Mouse (Mus musculus): ENCODE data around the gene Bpifb6. TPM values are rescaled to one million over a fixed set of nuclear protein-coding genes. Genes with fewer than 3 reads are reported as not detected.
A peak's percentile ranks its signal among the peaks of the same experiment; 100 is the strongest.

Bpifb6 gene
- total RNA-seq (2021) = not detected

DNA sequence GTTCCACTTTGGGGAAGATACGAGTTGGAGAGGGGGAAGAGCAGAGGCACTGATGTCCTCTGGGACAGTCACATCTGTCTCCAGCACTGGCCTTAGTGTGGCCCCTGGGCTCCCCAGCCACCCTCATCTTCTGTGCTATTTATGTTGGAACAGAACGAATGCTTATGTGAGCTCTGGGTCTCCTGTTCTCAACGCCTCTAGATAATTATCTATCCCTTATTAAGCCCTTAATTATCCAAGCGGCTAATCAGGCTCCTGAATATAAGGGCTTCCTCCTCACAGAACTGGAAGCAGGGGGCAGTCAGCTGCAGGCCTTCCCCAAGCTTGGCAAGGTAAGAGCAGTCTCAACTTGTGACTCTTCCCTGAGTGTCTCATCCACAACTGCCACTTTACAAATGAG, at the start of gene Bpifb6:
TSS of gene Bpifb6 (plus strand) at position 301 of the 400 bp plus-strand sequence.
- DNase-seq = no peak

GRCm38 (mm10) chr2:153851030-153851360, 49.2 kb upstream of the Bpifb6 start:
- peak; percentile 45 to 48 for DNase-seq

GRCm38 (mm10) chr2:153853544-153853943, 46.6 kb upstream of the Bpifb6 start:
- DNase-seq = no peak

GRCm38 (mm10) chr2:153859581-153859980, 40.6 kb upstream of the Bpifb6 start:
- no peak for DNase-seq

- no peak for DNase-seq
Observed at GRCm38 (mm10) chr2:153860315-153860714, 39.9 kb upstream of the Bpifb6 start.

DNA sequence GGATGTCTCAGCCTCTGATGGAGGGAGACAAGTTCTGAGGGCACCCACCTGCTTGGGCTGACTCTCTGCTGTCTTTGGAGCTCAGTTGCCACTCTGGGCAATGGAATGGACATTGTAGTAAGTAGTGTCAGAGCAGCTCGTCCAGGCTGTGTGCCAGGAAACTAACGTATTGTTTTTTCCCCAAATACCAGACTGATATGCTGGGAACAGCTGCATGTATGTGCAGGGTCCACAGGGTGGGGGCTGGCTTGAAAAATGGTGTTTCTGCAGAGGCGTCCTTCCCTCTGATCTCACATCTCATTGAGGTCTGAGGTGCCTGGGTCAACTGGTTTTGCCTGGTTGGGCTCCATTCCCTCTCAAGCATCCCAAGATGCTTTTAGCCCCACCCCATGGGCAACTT, 39.5 kb upstream of the Bpifb6 start:
- DNase-seq = no peak

- no peak for DNase-seq
Observed at GRCm38 (mm10) chr2:153861960-153862359, 38.2 kb upstream of the Bpifb6 start.

GRCm38 (mm10) chr2:153870984-153871383, 29.2 kb upstream of the Bpifb6 start, which contains the start of gene Sun5:
Gene Sun5 (minus strand): TSS chr2:153871084.
- no peak for DNase-seq

- no peak for DNase-seq
Observed at GRCm38 (mm10) chr2:153874745-153875144, 25.4 kb upstream of the Bpifb6 start, which contains the start of gene Bpifb2. Gene Bpifb2 (plus strand): TSS chr2:153875045.

- no peak for DNase-seq
Observed at GRCm38 (mm10) chr2:153899111-153899510, 1.1 kb upstream of the Bpifb6 start.

DNA sequence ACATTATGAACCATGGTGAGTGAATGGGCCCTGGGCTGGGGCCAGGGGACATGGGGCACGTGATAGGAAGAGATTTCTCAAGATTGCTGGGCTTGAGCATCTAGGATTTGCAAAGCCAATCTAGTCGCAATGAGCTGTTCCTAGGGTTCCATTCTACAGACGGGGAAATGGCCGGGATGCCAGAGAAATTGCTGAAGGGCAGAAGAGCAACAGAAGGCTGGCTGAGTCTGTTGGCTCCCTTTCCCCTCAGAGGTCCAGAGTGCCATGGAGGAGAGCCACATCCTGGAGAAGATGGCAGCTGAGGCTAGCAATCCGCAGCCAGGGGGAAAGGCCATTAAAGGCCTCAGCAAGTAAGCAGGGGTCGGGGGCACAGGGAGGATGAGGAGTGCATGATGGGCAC, 2.5 kb downstream of the Bpifb6 start:
- DNase-seq = no peak

DNA sequence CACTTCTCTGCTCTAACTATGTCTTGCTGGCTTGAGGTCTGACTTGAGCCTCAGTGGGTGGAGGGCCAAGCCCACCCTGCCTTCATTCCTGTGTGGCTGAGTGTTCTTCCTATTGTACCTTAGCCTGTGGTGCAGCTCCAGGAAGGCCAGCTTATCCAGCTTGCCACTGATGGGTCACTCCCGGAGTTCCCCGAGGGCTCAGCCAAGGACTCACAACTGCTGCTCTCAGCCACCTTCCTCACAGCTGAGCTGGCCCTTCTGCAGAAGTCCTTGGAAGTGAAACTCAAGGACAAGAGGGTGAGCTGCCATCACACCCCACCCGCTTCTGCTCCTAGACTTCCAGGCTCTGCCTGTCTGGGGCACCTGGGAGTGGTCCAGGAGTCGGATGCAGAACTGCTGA, 6.4 kb downstream of the Bpifb6 start:
- no peak for DNase-seq

GRCm38 (mm10) chr2:153914151-153914550, 14.0 kb downstream of the Bpifb6 start:
- DNase-seq = peak; percentile 19 to 24

DNA sequence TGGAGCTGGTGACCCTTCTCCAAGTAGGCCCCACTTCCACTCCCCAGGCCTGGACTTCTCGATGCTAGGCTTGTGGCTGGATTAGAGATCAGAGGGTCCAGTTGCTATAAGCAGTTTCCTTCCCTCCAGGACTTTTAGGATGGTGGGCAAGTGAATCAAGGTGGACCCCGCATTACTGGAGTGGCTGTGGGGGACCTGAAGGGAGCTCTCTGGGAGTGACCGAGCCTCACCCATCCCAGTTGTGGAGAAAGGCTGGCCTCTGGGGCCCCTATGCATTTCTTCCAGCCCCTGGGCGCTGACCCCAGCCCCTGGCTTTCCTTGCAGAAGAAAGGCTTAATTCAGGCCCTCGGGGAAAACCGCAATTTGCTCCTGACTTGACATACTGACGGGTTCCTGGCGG, 17.7 kb downstream of the Bpifb6 start, which contains the start of gene Bpifb3:
TSS of gene Bpifb3 (plus strand) at position 301 of the 400 bp plus-strand sequence.
- no peak for DNase-seq

GRCm38 (mm10) chr2:153921246-153921645, 21.1 kb downstream of the Bpifb6 start:
- DNase-seq = no peak

GRCm38 (mm10) chr2:153929871-153930413, 29.8 kb downstream of the Bpifb6 start:
- peak in 1 of 2 experiments; percentile 18 for DNase-seq

- no peak for DNase-seq
Observed at GRCm38 (mm10) chr2:153931125-153931524, 30.9 kb downstream of the Bpifb6 start.

- DNase-seq = no peak
Observed at GRCm38 (mm10) chr2:153933311-153933710, 33.1 kb downstream of the Bpifb6 start.

- no peak for DNase-seq
Observed at GRCm38 (mm10) chr2:153935348-153935747, 35.2 kb downstream of the Bpifb6 start.

DNA sequence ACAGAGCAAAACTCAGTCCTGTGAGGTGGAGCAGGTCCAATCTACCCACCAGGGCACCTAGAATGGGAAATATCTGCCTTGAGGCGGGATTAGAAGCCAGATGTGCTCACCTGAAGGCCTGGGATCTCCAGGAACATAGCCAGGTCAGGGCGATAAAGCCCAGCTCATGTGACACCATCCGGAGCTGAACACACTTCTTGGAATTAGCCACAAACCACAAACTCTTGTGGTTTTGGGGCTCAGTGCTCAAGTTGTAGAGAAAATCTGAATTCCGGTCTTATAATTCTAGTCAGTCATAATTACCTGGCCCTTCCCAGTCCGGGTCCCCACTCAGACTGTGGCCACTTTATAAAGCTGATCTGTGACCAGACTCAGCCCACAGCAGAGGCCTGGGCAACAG, 37.7 kb downstream of the Bpifb6 start, which contains the start of gene Bpifb4:
TSS of gene Bpifb4 (plus strand) at position 370 of the 400 bp plus-strand sequence.
- no peak for DNase-seq

GRCm38 (mm10) chr2:153943537-153943936, 43.3 kb downstream of the Bpifb6 start:
- DNase-seq = peak; percentile 51 to 52

- DNase-seq = no peak
Observed at GRCm38 (mm10) chr2:153944567-153944966, 44.4 kb downstream of the Bpifb6 start.

DNA sequence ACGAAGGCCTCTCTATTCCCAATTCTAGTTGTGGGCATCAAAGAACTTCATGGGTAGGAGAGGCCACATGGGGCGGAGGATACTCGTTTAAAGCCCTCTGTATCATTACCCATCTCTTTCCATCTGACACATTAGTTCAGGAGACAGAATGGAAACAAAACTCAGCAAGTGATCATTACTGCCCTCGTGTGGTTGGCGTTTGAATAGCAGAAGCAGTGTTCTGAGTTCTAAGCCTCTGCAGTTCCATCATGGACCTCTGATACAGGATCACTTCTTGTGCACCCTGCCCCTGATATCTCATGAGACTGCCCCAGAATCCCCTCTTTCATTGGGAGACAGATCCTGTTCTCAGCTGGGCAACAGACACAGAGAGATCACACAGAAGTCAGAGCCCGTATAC, 52.7 kb downstream of the Bpifb6 start:
- DNase-seq = peak; percentile 56 to 72

DNA sequence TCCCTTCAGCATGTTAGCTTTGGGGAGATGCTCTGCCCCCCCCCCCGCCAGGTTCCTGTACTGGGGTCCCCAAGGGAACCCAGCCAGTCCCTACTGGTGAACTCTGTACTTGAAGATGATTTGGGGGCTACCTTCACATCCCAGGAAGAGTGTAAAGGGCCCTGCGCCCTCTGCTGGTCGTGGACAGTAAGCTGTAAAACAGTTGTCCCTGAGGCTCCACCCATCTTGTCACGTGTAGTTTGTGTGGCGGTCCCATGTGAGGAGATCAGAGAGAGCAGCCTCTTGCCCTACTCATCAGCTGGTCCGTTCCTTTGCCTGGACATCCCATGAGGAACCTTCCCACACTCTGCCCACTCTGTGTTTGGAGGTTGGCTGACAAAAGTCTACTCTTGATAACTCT, 53.6 kb downstream of the Bpifb6 start:
- DNase-seq = no peak

All from layer of hippocampus, postnatal 36 days (tissue).